Comparison of ENCODE assay signal across 8 mouse cellular contexts in genomic region chr11:29129862-29130384, GRCm38 (mm10). TPM values are rescaled to one million over a fixed set of nuclear protein-coding genes. Genes with fewer than 3 reads are reported as not detected.
DNase-seq lines count a peak whose midpoint lies in the region; ATAC-seq and TF ChIP-seq lines count a peak whose summit lies in the region.

No protein-coding gene starts in this region.

- WGBS in embryonic facial prominence, embryonic 15.5 days: 51% methylated on average over 11 of the region's 11 CpGs
- 70% methylated on average over 11 of the region's 11 CpGs for WGBS in limb, embryonic 11.5 days

- no peaks in the 10 kb centered on the region for H3K27me3 ChIP-seq in embryonic facial prominence, embryonic 15.5 days
- no peaks in the 10 kb centered on the region for H3K27me3 ChIP-seq in limb, embryonic 11.5 days (ENCODE audit: control insufficient read depth, insufficient read depth, low read length)

- no peak for TF ChIP-seq CTCF in left cerebral cortex, adult 2 months (IDR thresholded peaks at IDR 0.05)

- DNase-seq in left cerebral cortex, adult 2 months (ENCODE audit: extremely low spot score in 1 of 2, low spot score in 2 of 2): no peak
- DNase-seq in left cerebral cortex, adult 11 months (ENCODE audit: low spot score): no peak
- peak; percentile 14 for DNase-seq in T-cell, adult 2 months (ENCODE audit: low spot score)
- peak; percentile 23 for DNase-seq in limb, embryonic 11.5 days (ENCODE audit: low spot score)
- peak; percentile 1 to 2 for DNase-seq in natural killer cell, adult 2 months (ENCODE audit: low spot score in 2 of 2)
- no peak for DNase-seq in c-Kit-positive CD71-positive TER-119-positive erythroid progenitor cells, embryonic 14.5 days (ENCODE audit: low spot score)
- DNase-seq in kidney, postnatal 36 days: no peak

- intact Hi-C loops in left cerebral cortex, adult 2 months (cut with DNase I): loop anchor here (2.0 to 5.0 kb wide), 2 partner anchors 43 to 518 kb away; partner anchors contain the start of gene Ppp4r3b

- H3K9me3 ChIP-seq in embryonic facial prominence, embryonic 15.5 days (replicated peaks): no peaks in the 10 kb centered on the region
- no peaks in the 10 kb centered on the region for H3K9me3 ChIP-seq in limb, embryonic 11.5 days (ENCODE audit: control insufficient read depth, low read length)

- peak overlapping the region; percentile 92; the same call in 1 of the 2 replicates for H3K9ac ChIP-seq in embryonic facial prominence, embryonic 15.5 days
- H3K9ac ChIP-seq in limb, embryonic 11.5 days (ENCODE audit: low read length): peak overlapping the region; percentile 85; the same call in 1 of the 2 replicates

- H3K4me1 ChIP-seq in embryonic facial prominence, embryonic 15.5 days: no peaks in the 10 kb centered on the region
- no peaks in the 10 kb centered on the region for H3K4me1 ChIP-seq in limb, embryonic 11.5 days (ENCODE audit: control insufficient read depth, insufficient read depth, low read length)

- 0 out of 2 replicates have a peak overlapping the region, but pooled peaks have one; percentile 86 for H3K27ac ChIP-seq in left cerebral cortex, adult 2 months
- H3K27ac ChIP-seq in embryonic facial prominence, embryonic 15.5 days (replicated peaks): no peak overlapping the region
- no peak overlapping the region for H3K27ac ChIP-seq in limb, embryonic 11.5 days (replicated peaks; ENCODE audit: low read depth, low read length)

- peak overlapping the region; percentile 59 for H3K4me2 ChIP-seq in embryonic facial prominence, embryonic 15.5 days (replicated peaks)
- H3K4me2 ChIP-seq in limb, embryonic 11.5 days (ENCODE audit: low read depth, severe bottlenecking): peak overlapping the region; percentile 57

- peaks cover 13% of the 10 kb centered on the region for H3K36me3 ChIP-seq in embryonic facial prominence, embryonic 15.5 days
- H3K36me3 ChIP-seq in limb, embryonic 11.5 days (ENCODE audit: control insufficient read depth, insufficient read depth, low read length): peaks cover 4% of the 10 kb centered on the region; the same call in 1 of the 2 replicates

- peak overlapping the region; percentile 67 for H3K4me3 ChIP-seq in left cerebral cortex, adult 2 months
- H3K4me3 ChIP-seq in embryonic facial prominence, embryonic 15.5 days (replicated peaks): peak overlapping the region; percentile 93
- peak overlapping the region; percentile 71 for H3K4me3 ChIP-seq in limb, embryonic 11.5 days (ENCODE audit: low read depth, low read length)

- peak; percentile 39; the same call in 1 of the 2 replicates for ATAC-seq in embryonic facial prominence, embryonic 15.5 days (ENCODE audit: insufficient number of reproducible peaks, low FRiP score, low TSS enrichment, low read depth)
- ATAC-seq in limb, embryonic 11.5 days (ENCODE audit: insufficient number of reproducible peaks, low FRiP score, low TSS enrichment, low read depth): peak; percentile 52

RNA-seq across cellular contexts. Expression of gene Pnpt1, which starts 0.6 kb away (rescaled TPM):
- total RNA-seq in left cerebral cortex, adult 2 months (2021): 10 to 100 TPM; 17.6 to 22.7 TPM
- 29.8 and 32.3 TPM in 2 replicates for polyA plus RNA-seq in embryonic facial prominence, embryonic 15.5 days (2015; fragmentation: Nextera tagmentation; extraction: Ambion mirVana)
- polyA plus RNA-seq in limb, embryonic 11.5 days (2014; fragmentation: Nextera tagmentation; extraction: Ambion mirVana): 49.9 and 52.8 TPM in 2 replicates

RNA-seq across cellular contexts. Expression of gene Ppp4r3b, which starts 42.8 kb away (rescaled TPM):
- 10 to 100 TPM; 53.8 to 54.9 TPM for total RNA-seq in left cerebral cortex, adult 2 months (2021)
- polyA plus RNA-seq in embryonic facial prominence, embryonic 15.5 days (2015; fragmentation: Nextera tagmentation; extraction: Ambion mirVana): 81.1 and 89.0 TPM in 2 replicates
- polyA plus RNA-seq in limb, embryonic 11.5 days (2014; fragmentation: Nextera tagmentation; extraction: Ambion mirVana): 85.0 and 87.2 TPM in 2 replicates

Comparison
In these comparisons a context has a peak if more than half of its experiments do, and no peak if none do; other contexts are left out.
1. DNase-seq: peak in T-cell, adult 2 months (single experiment), limb, embryonic 11.5 days (single experiment) and natural killer cell, adult 2 months (2 of 2); none in left cerebral cortex, adult 2 months (0 of 2), left cerebral cortex, adult 11 months (single experiment), c-Kit-positive CD71-positive TER-119-positive erythroid progenitor cells, embryonic 14.5 days (single experiment) and kidney, postnatal 36 days (0 of 2).
2. Peak in every context shown above with its lines, with median percentiles within 50 percentile points of each other: H3K4me3 ChIP-seq.